In genomic region chr8:72211846-72212245, GRCm38 (mm10) we compare ENCODE assay signal across 33 mouse cellular contexts. TPM values are rescaled to one million over a fixed set of nuclear protein-coding genes. Genes with fewer than 3 reads are reported as not detected.
DNase-seq lines count a peak whose midpoint lies in the region; ATAC-seq lines count a peak whose summit lies in the region.
"Had no signal": no experiment of that assay in that cellular context is flagged by ENCODE, and none has a peak within 500 bp of the region (broad histone marks: within the 10 kb centered on the region; RNA-seq: fewer than 3 reads in every experiment).

No protein-coding gene starts in this region.

- no peaks in the 10 kb centered on the region for H3K9me3 ChIP-seq in heart, embryonic 11.5 days (replicated peaks; ENCODE audit: control insufficient read depth, low read length)
- H3K9me3 ChIP-seq: embryonic facial prominence, embryonic 13.5 days; embryonic facial prominence, embryonic 15.5 days; forebrain, embryonic 10.5 days; forebrain, embryonic 12.5 days; G1E had no signal

- no peak overlapping the region for H3K4me3 ChIP-seq in heart, embryonic 11.5 days (ENCODE audit: low read depth, low read length)
- H3K4me3 ChIP-seq: embryonic facial prominence, embryonic 13.5 days; embryonic facial prominence, embryonic 15.5 days; erythroblast, embryonic 14.5 days; forebrain, embryonic 10.5 days; forebrain, embryonic 12.5 days had no signal

- H3K27me3 ChIP-seq in heart, embryonic 11.5 days (ENCODE audit: control insufficient read depth, insufficient read depth, low read length), result 0 out of 2 replicates have a peak, but pooled peaks cover 3% of the 10 kb centered on the region
- H3K27me3 ChIP-seq in splenic B cell, adult 2 months (ENCODE audit: control insufficient read depth, insufficient read depth, low read length, poor library complexity, severe bottlenecking), result no peaks in the 10 kb centered on the region
- H3K27me3 ChIP-seq: CH12.LX had no signal

- 83% methylated on average over 1 of the region's 1 CpGs for WGBS in heart, embryonic 11.5 days (ENCODE audit: insufficient replicate concordance)

- H3K4me1 ChIP-seq in heart, embryonic 11.5 days (ENCODE audit: control insufficient read depth, insufficient read depth, low read length), result no peaks in the 10 kb centered on the region
- H3K4me1 ChIP-seq: embryonic facial prominence, embryonic 13.5 days; embryonic facial prominence, embryonic 15.5 days; forebrain, embryonic 10.5 days; forebrain, embryonic 12.5 days had no signal

- no peak for ATAC-seq in heart, embryonic 11.5 days (replicated peaks; ENCODE audit: insufficient number of reproducible peaks, low FRiP score, low TSS enrichment)
- ATAC-seq: activated CD4-positive, CD25-positive, alpha-beta regulatory T cell, adult 4 months; CD4-positive, CD25-positive, alpha-beta regulatory T cell, adult 4 months; forebrain, embryonic 14.5 days; forebrain, embryonic 16.5 days; Patski had no signal

- no peak overlapping the region for H3K9ac ChIP-seq in heart, embryonic 11.5 days (ENCODE audit: low read depth, low read length)
- H3K9ac ChIP-seq: embryonic facial prominence, embryonic 13.5 days; embryonic facial prominence, embryonic 15.5 days; forebrain, embryonic 12.5 days had no signal

- no peaks in the 10 kb centered on the region for H3K36me3 ChIP-seq in heart, embryonic 11.5 days (ENCODE audit: control insufficient read depth, insufficient read depth, low read length)
- H3K36me3 ChIP-seq in splenic B cell, adult 2 months (ENCODE audit: control insufficient read depth, insufficient read depth, low read length, poor library complexity, severe bottlenecking), result no peaks in the 10 kb centered on the region
- H3K36me3 ChIP-seq: embryonic facial prominence, embryonic 13.5 days; embryonic facial prominence, embryonic 15.5 days; forebrain, embryonic 10.5 days; forebrain, embryonic 12.5 days; G1E had no signal

- peak; percentile 75 for DNase-seq in heart, adult 11 months
- peak; percentile 59 to 62 for DNase-seq in spleen, postnatal 36 days (ENCODE audit: low spot score in 2 of 2)
- DNase-seq in spleen, adult 12 weeks (ENCODE audit: low spot score), result no peak
- DNase-seq in splenic B cell, adult 2 months (ENCODE audit: low read depth, low spot score), result peak; percentile 38
- DNase-seq in adrenal gland, postnatal 10 days, result no peak
- DNase-seq: adrenal gland, adult 8-10 months; adrenal gland, postnatal 25 days; B cell, adult 2 months; cerebellum, adult 11 months; cerebellum, adult 18-20 months; cerebellum, adult 8-10 months; cerebellum, adult 9-11 months; cerebellum, postnatal 14 days; cerebellum, postnatal 36 days; embryo, embryonic 11 days had no signal

- H3K4me2 ChIP-seq in heart, embryonic 11.5 days, result no peak overlapping the region
- H3K4me2 ChIP-seq: embryonic facial prominence, embryonic 13.5 days; embryonic facial prominence, embryonic 15.5 days; forebrain, embryonic 12.5 days had no signal

- H3K27ac ChIP-seq in heart, embryonic 11.5 days (ENCODE audit: low read depth, low read length), result no peak overlapping the region
- H3K27ac ChIP-seq: embryonic facial prominence, embryonic 13.5 days; embryonic facial prominence, embryonic 15.5 days; forebrain, embryonic 10.5 days; forebrain, embryonic 12.5 days had no signal

RNA-seq across cellular contexts. Expression of gene Cib3, which starts 0.8 kb away (rescaled TPM):
- polyA plus RNA-seq in heart, embryonic 11.5 days (2014; fragmentation: Nextera tagmentation; extraction: Ambion mirVana), result not detected in 2 replicates
- not detected for total RNA-seq in adrenal gland, postnatal 10 days (2021)
- total RNA-seq: adrenal gland, adult 18-20 months; adrenal gland, postnatal 4 days; CH12.LX; common myeloid progenitor, adult 5-6 weeks; G1E had no signal
- polyA plus RNA-seq: brain, embryonic 14.5 days; embryonic facial prominence, embryonic 11.5 days; embryonic facial prominence, embryonic 13.5 days; erythroblast, embryonic 14.5 days; forebrain, embryonic 10.5 days; forebrain, embryonic 12.5 days; forebrain, embryonic 14.5 days; forebrain, embryonic 16.5 days; G1E; Patski had no signal

RNA-seq across cellular contexts. Expression of gene Gm11034, which starts 1.6 kb away (rescaled TPM):
- polyA plus RNA-seq in heart, embryonic 11.5 days (2014; fragmentation: Nextera tagmentation; extraction: Ambion mirVana), result not detected in 2 replicates
- total RNA-seq in adrenal gland, postnatal 10 days (2021), result not detected
- total RNA-seq: adrenal gland, adult 18-20 months; adrenal gland, adult 8-10 months; adrenal gland, postnatal 25 days; adrenal gland, postnatal 4 days; CH12.LX; common myeloid progenitor, adult 5-6 weeks; G1E had no signal
- polyA plus RNA-seq: activated CD4-positive, CD25-positive, alpha-beta regulatory T cell, adult 4 months; brain, embryonic 14.5 days; CD4-positive, CD25-positive, alpha-beta regulatory T cell, adult 4 months; embryonic facial prominence, embryonic 11.5 days; embryonic facial prominence, embryonic 13.5 days; embryonic facial prominence, embryonic 15.5 days; erythroblast, embryonic 14.5 days; forebrain, embryonic 10.5 days; forebrain, embryonic 12.5 days; forebrain, embryonic 14.5 days; forebrain, embryonic 16.5 days; G1E; Patski had no signal

RNA-seq across cellular contexts. Expression of gene Fam32a, which starts 7.7 kb away (rescaled TPM):
- 44.7 and 45.1 TPM in 2 replicates for polyA plus RNA-seq in heart, embryonic 11.5 days (2014; fragmentation: Nextera tagmentation; extraction: Ambion mirVana)
- total RNA-seq in adrenal gland, postnatal 10 days (2021), result 10 to 100 TPM; 43.8 to 46.8 TPM

RNA-seq across cellular contexts. Expression of gene Hsh2d, which starts 22.4 kb away (rescaled TPM):
- polyA plus RNA-seq in heart, embryonic 11.5 days (2014; fragmentation: Nextera tagmentation; extraction: Ambion mirVana), result 0.11 TPM in 1 of 2 replicates, not detected in the other
- under 1 TPM; 0.21 to 0.27 TPM for total RNA-seq in adrenal gland, postnatal 10 days (2021)
- total RNA-seq: adrenal gland, adult 18-20 months; adrenal gland, postnatal 25 days; adrenal gland, postnatal 4 days had no signal
- polyA plus RNA-seq: embryonic facial prominence, embryonic 11.5 days; embryonic facial prominence, embryonic 13.5 days; embryonic facial prominence, embryonic 15.5 days; forebrain, embryonic 12.5 days; forebrain, embryonic 14.5 days; forebrain, embryonic 16.5 days had no signal

RNA-seq across cellular contexts. Expression of gene Ap1m1, which starts 28.0 kb away (rescaled TPM):
- 110 and 112 TPM in 2 replicates for polyA plus RNA-seq in heart, embryonic 11.5 days (2014; fragmentation: Nextera tagmentation; extraction: Ambion mirVana)
- 10 to 100 TPM; 66.8 to 81.0 TPM for total RNA-seq in adrenal gland, postnatal 10 days (2021)

Comparison
In these comparisons a context has a peak if more than half of its experiments do, and no peak if none do; other contexts are left out.
1. DNase-seq: peak in heart, adult 11 months (single experiment), spleen, postnatal 36 days (2 of 2) and splenic B cell, adult 2 months (single experiment); none in spleen, adult 12 weeks (single experiment) and adrenal gland, postnatal 10 days (single experiment).